Mouse (Mus musculus): ENCODE measurements around the gene Tgm6. TPM values are rescaled to one million over a fixed set of nuclear protein-coding genes. Genes with fewer than 3 reads are reported as not detected.

The Tgm6 gene
- polyA plus RNA-seq, 1 experiment from 2014 or later: not detected

- H3K9ac ChIP-seq (ENCODE audit: low read depth, low read length): no peak within 1 kb of the TSS
- no peaks in the 10 kb centered on the region for H3K4me1 ChIP-seq (ENCODE audit: control insufficient read depth, insufficient read depth, low read length)
- H3K36me3 ChIP-seq (ENCODE audit: control insufficient read depth, insufficient read depth, low read length): no peaks in the 10 kb centered on the region
- H3K4me3 ChIP-seq (ENCODE audit: low read length): no peak within 1 kb of the TSS
- H3K9me3 ChIP-seq (ENCODE audit: control insufficient read depth, low read length): 0 out of 2 replicates have a peak, but pooled peaks cover 3% of the 10 kb centered on the region
- H3K4me2 ChIP-seq (replicated peaks; ENCODE audit: low read depth, low read length): no peak within 1 kb of the TSS
- no peak for ATAC-seq (ENCODE audit: low FRiP score, low TSS enrichment)
- no peak within 1 kb of the TSS for H3K27ac ChIP-seq (ENCODE audit: low read depth, low read length)
- H3K27me3 ChIP-seq (ENCODE audit: control insufficient read depth, insufficient read depth, low read length): no peaks in the 10 kb centered on the region
- 96% methylated on average over 16 of the region's 16 CpGs for WGBS
These were observed 82.7 kb downstream of the Tgm6 start, which contains the start of gene Tmc2 for GRCm38 (mm10) chr2:130194894-130195293. TSS of gene Tmc2 (plus strand) at chr2:130195194.

GRCm38 (mm10) chr2:130200961-130201360 lies 88.7 kb downstream of the Tgm6 start:
- WGBS: 88% methylated on average over 5 of the region's 5 CpGs
- H3K27me3 ChIP-seq (ENCODE audit: control insufficient read depth, insufficient read depth, low read length): no peaks in the 10 kb centered on the region
- no peak overlapping the region for H3K9ac ChIP-seq (ENCODE audit: low read depth, low read length)
- H3K9me3 ChIP-seq (ENCODE audit: control insufficient read depth, low read length): 0 out of 2 replicates have a peak, but pooled peaks cover 3% of the 10 kb centered on the region
- H3K4me2 ChIP-seq (replicated peaks; ENCODE audit: low read depth, low read length): no peak overlapping the region
- H3K4me1 ChIP-seq (ENCODE audit: control insufficient read depth, insufficient read depth, low read length): no peaks in the 10 kb centered on the region
- H3K27ac ChIP-seq (ENCODE audit: low read depth, low read length): no peak overlapping the region
- no peak for ATAC-seq (ENCODE audit: low FRiP score, low TSS enrichment)
- no peak overlapping the region for H3K4me3 ChIP-seq (ENCODE audit: low read length)
- H3K36me3 ChIP-seq (ENCODE audit: control insufficient read depth, insufficient read depth, low read length): no peaks in the 10 kb centered on the region

Other genes starting within 250 kb of the Tgm6 start
- not detected in 2 replicates for gene Tgm3, start 100.1 kb upstream of the Tgm6 start, polyA plus RNA-seq (2014; fragmentation: Nextera tagmentation; extraction: Ambion mirVana)
- gene Snrpb, start 67.0 kb downstream of the Tgm6 start, polyA plus RNA-seq (2014; fragmentation: Nextera tagmentation; extraction: Ambion mirVana): 753 and 776 TPM in 2 replicates
- gene Tmc2, start 82.8 kb downstream of the Tgm6 start, polyA plus RNA-seq (2014; fragmentation: Nextera tagmentation; extraction: Ambion mirVana): not detected in 2 replicates
- 311 and 354 TPM in 2 replicates for gene Nop56, start 162.0 kb downstream of the Tgm6 start, polyA plus RNA-seq (2014; fragmentation: Nextera tagmentation; extraction: Ambion mirVana)
- gene Idh3b, start 172.1 kb downstream of the Tgm6 start, polyA plus RNA-seq (2014; fragmentation: Nextera tagmentation; extraction: Ambion mirVana): 175 and 181 TPM in 2 replicates
- gene Ebf4, start 182.8 kb downstream of the Tgm6 start, polyA plus RNA-seq (2014; fragmentation: Nextera tagmentation; extraction: Ambion mirVana): 2.8 and 3.1 TPM in 2 replicates